In genomic region chr16:91009942-91010529, GRCm38 (mm10) we compare ENCODE assay signal across 8 mouse cellular contexts. TPM values are rescaled to one million over a fixed set of nuclear protein-coding genes. Genes with fewer than 3 reads are reported as not detected.
DNase-seq lines count a peak whose midpoint lies in the region; ATAC-seq lines count a peak whose summit lies in the region.

No protein-coding gene starts in this region.

- peaks cover 4% of the 10 kb centered on the region for H3K36me3 ChIP-seq in lung, embryonic 16.5 days (ENCODE audit: control insufficient read depth, insufficient read depth, low read length)
- H3K36me3 ChIP-seq in embryonic facial prominence, embryonic 14.5 days (ENCODE audit: control insufficient read depth, insufficient read depth, low read length), result peaks cover 16% of the 10 kb centered on the region
- peaks cover 19% of the 10 kb centered on the region for H3K36me3 ChIP-seq in intestine, embryonic 14.5 days (ENCODE audit: control insufficient read depth, insufficient read depth, low read length)
- peaks cover 7% of the 10 kb centered on the region; the same call in 1 of the 2 replicates for H3K36me3 ChIP-seq in midbrain, embryonic 16.5 days (ENCODE audit: control insufficient read depth, insufficient read depth, low read length)

- WGBS in lung, embryonic 16.5 days, result under 1% methylated on average over 19 of the region's 19 CpGs
- 2% methylated on average over 19 of the region's 19 CpGs for WGBS in embryonic facial prominence, embryonic 14.5 days
- 1% methylated on average over 19 of the region's 19 CpGs for WGBS in intestine, embryonic 14.5 days
- under 1% methylated on average over 19 of the region's 19 CpGs for WGBS in midbrain, embryonic 16.5 days

- no peaks in the 10 kb centered on the region for H3K9me3 ChIP-seq in lung, embryonic 16.5 days (ENCODE audit: control insufficient read depth, low read length)
- H3K9me3 ChIP-seq in embryonic facial prominence, embryonic 14.5 days (ENCODE audit: control insufficient read depth, low read length), result no peaks in the 10 kb centered on the region
- no peaks in the 10 kb centered on the region for H3K9me3 ChIP-seq in intestine, embryonic 14.5 days (ENCODE audit: control insufficient read depth, low read length)
- no peaks in the 10 kb centered on the region for H3K9me3 ChIP-seq in midbrain, embryonic 16.5 days (replicated peaks; ENCODE audit: control insufficient read depth, low read length, poor library complexity, severe bottlenecking)

- peak overlapping the region; percentile 90 for H3K4me3 ChIP-seq in lung, embryonic 16.5 days (ENCODE audit: low read length)
- H3K4me3 ChIP-seq in embryonic facial prominence, embryonic 14.5 days (ENCODE audit: low read depth, low read length), result peak overlapping the region; percentile 89
- peak overlapping the region; percentile 88 for H3K4me3 ChIP-seq in intestine, embryonic 14.5 days (ENCODE audit: low read depth, low read length)
- peak overlapping the region; percentile 94 for H3K4me3 ChIP-seq in midbrain, embryonic 16.5 days (ENCODE audit: low read depth, low read length)

- H3K27me3 ChIP-seq in lung, embryonic 16.5 days (ENCODE audit: control insufficient read depth, insufficient read depth, low read depth, low read length), result no peaks in the 10 kb centered on the region
- no peaks in the 10 kb centered on the region for H3K27me3 ChIP-seq in embryonic facial prominence, embryonic 14.5 days (replicated peaks; ENCODE audit: control insufficient read depth, insufficient read depth, low read length)
- H3K27me3 ChIP-seq in intestine, embryonic 14.5 days (replicated peaks; ENCODE audit: control insufficient read depth, insufficient read depth, low read length), result no peaks in the 10 kb centered on the region
- H3K27me3 ChIP-seq in midbrain, embryonic 16.5 days (ENCODE audit: control insufficient read depth, insufficient read depth, low read depth, low read length), result no peaks in the 10 kb centered on the region

- peaks cover 11% of the 10 kb centered on the region for H3K4me1 ChIP-seq in lung, embryonic 16.5 days (replicated peaks; ENCODE audit: control insufficient read depth, insufficient read depth, low read length)
- peaks cover 8% of the 10 kb centered on the region for H3K4me1 ChIP-seq in embryonic facial prominence, embryonic 14.5 days (ENCODE audit: control insufficient read depth, insufficient read depth, low read length)
- peaks cover 8% of the 10 kb centered on the region for H3K4me1 ChIP-seq in intestine, embryonic 14.5 days (replicated peaks; ENCODE audit: control insufficient read depth, insufficient read depth, low read length)
- H3K4me1 ChIP-seq in midbrain, embryonic 16.5 days (ENCODE audit: control insufficient read depth, insufficient read depth, low read length), result peaks cover 25% of the 10 kb centered on the region

- H3K4me2 ChIP-seq in lung, embryonic 16.5 days (ENCODE audit: low read depth, low read length), result peak overlapping the region; percentile 86
- H3K4me2 ChIP-seq in embryonic facial prominence, embryonic 14.5 days (ENCODE audit: low read depth, low read length), result peak overlapping the region; percentile 89
- peak overlapping the region; percentile 80 for H3K4me2 ChIP-seq in intestine, embryonic 14.5 days (ENCODE audit: low read length)
- H3K4me2 ChIP-seq in midbrain, embryonic 16.5 days (ENCODE audit: low read length), result peak overlapping the region; percentile 92

- ATAC-seq in lung, embryonic 16.5 days (ENCODE audit: low read depth), result no peak
- ATAC-seq in embryonic facial prominence, embryonic 14.5 days (ENCODE audit: low read depth), result no peak
- no peak for ATAC-seq in intestine, embryonic 14.5 days (replicated peaks; ENCODE audit: low FRiP score, low TSS enrichment, low read depth)
- ATAC-seq in midbrain, embryonic 16.5 days, result no peak

- peak overlapping the region; percentile 91 for H3K27ac ChIP-seq in lung, embryonic 16.5 days (ENCODE audit: low read length)
- peak overlapping the region; percentile 85; the same call in 1 of the 2 replicates for H3K27ac ChIP-seq in embryonic facial prominence, embryonic 14.5 days (replicated peaks; ENCODE audit: low read depth, low read length)
- peak overlapping the region; percentile 74 for H3K27ac ChIP-seq in intestine, embryonic 14.5 days (ENCODE audit: low read depth)
- H3K27ac ChIP-seq in midbrain, embryonic 16.5 days (ENCODE audit: low read length), result peak overlapping the region; percentile 97

- peak overlapping the region; percentile 88 for H3K9ac ChIP-seq in lung, embryonic 16.5 days (ENCODE audit: low read length)
- H3K9ac ChIP-seq in embryonic facial prominence, embryonic 14.5 days (ENCODE audit: low read depth, low read length), result peak overlapping the region; percentile 80
- peak overlapping the region; percentile 71 for H3K9ac ChIP-seq in intestine, embryonic 14.5 days (ENCODE audit: low read length)
- peak overlapping the region; percentile 95 for H3K9ac ChIP-seq in midbrain, embryonic 16.5 days (ENCODE audit: low read depth, low read length)

- DNase-seq in lung, postnatal 14 days, result no peak
- peak; percentile 29 for DNase-seq in T-cell, adult 2 months (ENCODE audit: low spot score)
- peak; percentile 14 for DNase-seq in embryonic facial prominence, embryonic 14.5 days (ENCODE audit: low spot score)
- peak; percentile 62 for DNase-seq in intestine, embryonic 14.5 days (ENCODE audit: low spot score)
- DNase-seq in frontal cortex, postnatal 14 days (ENCODE audit: low spot score in 2 of 2), result no peak
- DNase-seq in left cerebral cortex, adult 11 months (ENCODE audit: low spot score), result no peak

RNA-seq across cellular contexts. Expression of gene Synj1, which starts 1.1 kb away (rescaled TPM):
- polyA plus RNA-seq in lung, embryonic 16.5 days (2015; fragmentation: Nextera tagmentation; extraction: Ambion mirVana), result 14.7 and 15.6 TPM in 2 replicates
- 15.6 and 15.8 TPM in 2 replicates for polyA plus RNA-seq in embryonic facial prominence, embryonic 14.5 days (2014; fragmentation: Nextera tagmentation; extraction: Ambion mirVana)
- polyA plus RNA-seq in intestine, embryonic 14.5 days (2014; fragmentation: Nextera tagmentation; extraction: Ambion mirVana), result 15.2 and 18.1 TPM in 2 replicates
- polyA plus RNA-seq in midbrain, embryonic 16.5 days (2015; fragmentation: Nextera tagmentation; extraction: Ambion mirVana), result 52.1 and 55.7 TPM in 2 replicates

RNA-seq across cellular contexts. Expression of gene Paxbp1, which starts 34.3 kb away (rescaled TPM):
- polyA plus RNA-seq in lung, embryonic 16.5 days (2015; fragmentation: Nextera tagmentation; extraction: Ambion mirVana), result 43.1 and 45.8 TPM in 2 replicates
- 51.8 and 58.2 TPM in 2 replicates for polyA plus RNA-seq in embryonic facial prominence, embryonic 14.5 days (2014; fragmentation: Nextera tagmentation; extraction: Ambion mirVana)
- 60.7 and 71.1 TPM in 2 replicates for polyA plus RNA-seq in intestine, embryonic 14.5 days (2014; fragmentation: Nextera tagmentation; extraction: Ambion mirVana)
- 72.3 and 84.0 TPM in 2 replicates for polyA plus RNA-seq in midbrain, embryonic 16.5 days (2015; fragmentation: Nextera tagmentation; extraction: Ambion mirVana)

Comparison
In these comparisons a context has a peak if more than half of its experiments do, and no peak if none do; other contexts are left out.
1. DNase-seq: peak in T-cell, adult 2 months (single experiment), embryonic facial prominence, embryonic 14.5 days (single experiment) and intestine, embryonic 14.5 days (single experiment); none in lung, postnatal 14 days (single experiment), frontal cortex, postnatal 14 days (0 of 2) and left cerebral cortex, adult 11 months (single experiment).
2. Peak in every context shown above with its lines, with median percentiles within 50 percentile points of each other: H3K27ac ChIP-seq, H3K4me2 ChIP-seq, H3K4me3 ChIP-seq and H3K9ac ChIP-seq.